Mouse (Mus musculus) midbrain, embryonic 16.5 days (tissue): ENCODE data around the gene Gstp1. TPM values are rescaled to one million over a fixed set of nuclear protein-coding genes. Genes with fewer than 3 reads are reported as not detected.
A peak's percentile ranks its signal among the peaks of the same experiment; 100 is the strongest.

ENCODE experiments used
- ATAC-seq: fragments of 200-750 bp; cut with Nextera tagmentation; 2 replicates; pipeline ENCODE4 v1.8.0; 2017; ENCODE audit warnings: moderate TSS enrichment
- H3K27ac ChIP-seq: fragments of 300-500 bp; sonication (generic); 2 replicates; pipeline ENCODE4 v1.5.1; 2014; ENCODE audit warnings: mild to moderate bottlenecking, low read length, mixed read lengths
- H3K27me3 ChIP-seq: fragments of 300-500 bp; sonication (generic); 2 replicates; pipeline ENCODE4 v1.6.1; 2014; ENCODE audit warnings: low read depth, low read length, mixed read lengths; ENCODE audit not compliant: control insufficient read depth, insufficient read depth
- H3K36me3 ChIP-seq: fragments of 300-500 bp; sonication (generic); 2 replicates; pipeline ENCODE4 v1.6.1; 2014; ENCODE audit warnings: mild to moderate bottlenecking, low read length, moderate library complexity, mixed read lengths; ENCODE audit not compliant: control insufficient read depth, insufficient read depth
- H3K4me1 ChIP-seq: fragments of 300-500 bp; sonication (generic); 2 replicates; pipeline ENCODE4 v1.6.1; 2014; ENCODE audit warnings: mild to moderate bottlenecking, low read length, mixed read lengths; ENCODE audit not compliant: control insufficient read depth, insufficient read depth
- H3K4me2 ChIP-seq: fragments of 300-500 bp; sonication (generic); 2 replicates; pipeline ENCODE4 v1.6.1; 2014; ENCODE audit warnings: mild to moderate bottlenecking, low read length, mixed read lengths
- H3K4me3 ChIP-seq: fragments of 300-500 bp; sonication (generic); 2 replicates; pipeline ENCODE4 v1.5.1; 2014; ENCODE audit warnings: low read depth, mild to moderate bottlenecking, low read length, moderate library complexity, mixed read lengths
- H3K9ac ChIP-seq: fragments of 300-500 bp; sonication (generic); 2 replicates; pipeline ENCODE4 v1.6.1; 2014; ENCODE audit warnings: low read depth, low read length, mixed read lengths
- H3K9me3 ChIP-seq: fragments of 300-500 bp; sonication (generic); replicated peaks from 2 replicates; pipeline ENCODE4 v1.6.1; 2014; ENCODE audit warnings: mild to moderate bottlenecking, low read length, mixed read lengths; ENCODE audit not compliant: control insufficient read depth, poor library complexity, severe bottlenecking
- WGBS: fragments of 180-500 bp; shearing (Covaris S2); extraction: QIAGEN DNeasy Blood & Tissue Kit; methylation state at CpG from one replicate; pipeline ENCODE4 v1.1.7; 2014; 5-methylcytosine and 5-hydroxymethylcytosine counted together
- polyA plus RNA-seq: library from polyadenylated mRNA; unstranded; fragments of >200 nt; fragmentation: Nextera tagmentation; extraction: Ambion mirVana; gene quantifications from 2 replicates; pipeline ENCODE4 v1.2.1, GENCODE M21; 2015

The Gstp1 gene
- polyA plus RNA-seq, 1 experiment from 2014 or later: 577 TPM

- H3K9ac ChIP-seq: peak overlapping the region; percentile 26; the same call in 1 of the 2 replicates
- H3K4me2 ChIP-seq: no peak overlapping the region
- H3K4me3 ChIP-seq: no peak overlapping the region
- H3K27ac ChIP-seq: no peak overlapping the region
- ATAC-seq: no peak
- H3K36me3 ChIP-seq: no peaks in the 10 kb centered on the region
- H3K9me3 ChIP-seq: no peaks in the 10 kb centered on the region
- no peaks in the 10 kb centered on the region for H3K27me3 ChIP-seq
- H3K4me1 ChIP-seq: peaks cover 17% of the 10 kb centered on the region
Measured at GRCm38 (mm10) chr19:4014802-4015201, 23.0 kb downstream of the Gstp1 start.

- Histone ChIP-seq H3K4me3 (peak overlapping the region; percentile 85), H3K27me3 (no peaks in the 10 kb centered on the region), H3K9me3 (no peaks in the 10 kb centered on the region), H3K36me3 (peaks cover 13% of the 10 kb centered on the region), H3K9ac (0 out of 2 replicates have a peak overlapping the region, but pooled peaks have one; percentile 38), H3K27ac (no peak overlapping the region), H3K4me2 (peak overlapping the region; percentile 55), H3K4me1 (peaks cover 17% of the 10 kb centered on the region)
- ATAC-seq: peak; percentile 49
- WGBS: 26% methylated on average over 9 of the region's 9 CpGs
Measured at GRCm38 (mm10) chr19:4013066-4013465, 24.7 kb downstream of the Gstp1 start.

GRCm38 (mm10) chr19:4012432-4013022, 25.3 kb downstream of the Gstp1 start, which contains the start of gene Ndufv1:
Gene Ndufv1 (minus strand): TSS chr19:4012806.
- under 1% methylated on average over 45 of the region's 45 CpGs for WGBS
- H3K9me3 ChIP-seq: no peaks in the 10 kb centered on the region
- peak within 1 kb of the TSS; percentile 68 for H3K4me2 ChIP-seq
- peak within 1 kb of the TSS; percentile 85 for H3K4me3 ChIP-seq
- peaks cover 18% of the 10 kb centered on the region for H3K36me3 ChIP-seq
- ATAC-seq: peak; percentile 99
- H3K27ac ChIP-seq: peak within 1 kb of the TSS; percentile 81
- peak within 1 kb of the TSS; percentile 86 for H3K9ac ChIP-seq
- H3K27me3 ChIP-seq: no peaks in the 10 kb centered on the region
- peaks cover 17% of the 10 kb centered on the region for H3K4me1 ChIP-seq

GRCm38 (mm10) chr19:4011086-4011485, 26.7 kb downstream of the Gstp1 start:
- no peak for ATAC-seq

GRCm38 (mm10) chr19:4005971-4006370, 31.8 kb downstream of the Gstp1 start:
- H3K36me3 ChIP-seq: peaks cover 28% of the 10 kb centered on the region
- no peak for ATAC-seq
- H3K4me2 ChIP-seq: no peak overlapping the region
- H3K9ac ChIP-seq: no peak overlapping the region
- H3K9me3 ChIP-seq: no peaks in the 10 kb centered on the region
- H3K27me3 ChIP-seq: no peaks in the 10 kb centered on the region
- no peak overlapping the region for H3K27ac ChIP-seq
- 95% methylated on average over 8 of the region's 8 CpGs for WGBS
- peaks cover 14% of the 10 kb centered on the region for H3K4me1 ChIP-seq
- H3K4me3 ChIP-seq: no peak overlapping the region

More at GRCm38 (mm10) chr19:4011086-4011485, 26.7 kb downstream of the Gstp1 start:
- peaks cover 24% of the 10 kb centered on the region for H3K36me3 ChIP-seq
- 91% methylated on average over 5 of the region's 5 CpGs for WGBS
- H3K9me3 ChIP-seq: no peaks in the 10 kb centered on the region
- H3K4me3 ChIP-seq: no peak overlapping the region
- H3K27me3 ChIP-seq: no peaks in the 10 kb centered on the region
- H3K9ac ChIP-seq: no peak overlapping the region
- H3K4me1 ChIP-seq: peaks cover 17% of the 10 kb centered on the region
- H3K4me2 ChIP-seq: no peak overlapping the region
- H3K27ac ChIP-seq: no peak overlapping the region

GRCm38 (mm10) chr19:4005091-4005490, 32.7 kb downstream of the Gstp1 start:
- H3K9ac ChIP-seq: no peak overlapping the region
- H3K36me3 ChIP-seq: peaks cover 28% of the 10 kb centered on the region
- H3K4me1 ChIP-seq: peaks cover 12% of the 10 kb centered on the region

GRCm38 (mm10) chr19:4004331-4004730, 33.5 kb downstream of the Gstp1 start:
- no peak overlapping the region for H3K27ac ChIP-seq
- H3K36me3 ChIP-seq: peaks cover 27% of the 10 kb centered on the region
- H3K4me1 ChIP-seq: peaks cover 16% of the 10 kb centered on the region
- no peak overlapping the region for H3K9ac ChIP-seq
- no peak for ATAC-seq
- no peak overlapping the region for H3K4me3 ChIP-seq
- H3K27me3 ChIP-seq: no peaks in the 10 kb centered on the region
- WGBS: 87% methylated on average over 15 of the region's 15 CpGs
- H3K4me2 ChIP-seq: no peak overlapping the region
- no peaks in the 10 kb centered on the region for H3K9me3 ChIP-seq

More at GRCm38 (mm10) chr19:4005091-4005490, 32.7 kb downstream of the Gstp1 start:
- no peak overlapping the region for H3K4me3 ChIP-seq
- H3K27me3 ChIP-seq: no peaks in the 10 kb centered on the region
- H3K27ac ChIP-seq: no peak overlapping the region
- no peak for ATAC-seq
- no peaks in the 10 kb centered on the region for H3K9me3 ChIP-seq
- H3K4me2 ChIP-seq: no peak overlapping the region
- WGBS: 92% methylated on average over 9 of the region's 9 CpGs

- Histone ChIP-seq H3K27me3 (no peaks in the 10 kb centered on the region), H3K4me3 (no peak overlapping the region), H3K9ac (no peak overlapping the region), H3K36me3 (peaks cover 21% of the 10 kb centered on the region), H3K4me1 (peaks cover 16% of the 10 kb centered on the region), H3K4me2 (no peak overlapping the region), H3K9me3 (no peaks in the 10 kb centered on the region), H3K27ac (no peak overlapping the region)
- no peak for ATAC-seq
- WGBS: 84% methylated on average over 12 of the region's 12 CpGs
Measured at GRCm38 (mm10) chr19:4003641-4004040, 34.1 kb downstream of the Gstp1 start.

- H3K9ac ChIP-seq: no peak within 1 kb of the TSS
Measured at GRCm38 (mm10) chr19:4003112-4003511, 34.7 kb downstream of the Gstp1 start, which contains the start of gene Doc2g. Gene Doc2g (plus strand): TSS chr19:4003313.

More at GRCm38 (mm10) chr19:4003112-4003511, 34.7 kb downstream of the Gstp1 start, which contains the start of gene Doc2g:
- no peaks in the 10 kb centered on the region for H3K9me3 ChIP-seq
- H3K4me2 ChIP-seq: no peak within 1 kb of the TSS
- H3K36me3 ChIP-seq: peaks cover 16% of the 10 kb centered on the region
- H3K27ac ChIP-seq: no peak within 1 kb of the TSS
- no peak within 1 kb of the TSS for H3K4me3 ChIP-seq
- WGBS: 94% methylated on average over 1 of the region's 1 CpGs
- no peak for ATAC-seq
- H3K27me3 ChIP-seq: no peaks in the 10 kb centered on the region
- H3K4me1 ChIP-seq: peaks cover 16% of the 10 kb centered on the region
